24 mouse cellular contexts compared by ENCODE assay signal in genomic region chr13:119704280-119704679, GRCm38 (mm10).
"Had no signal": no experiment of that assay in that cellular context is flagged by ENCODE, and none has a peak within 500 bp of the region (broad histone marks: within the 10 kb centered on the region; RNA-seq: fewer than 3 reads in every experiment).

No protein-coding gene starts in this region.

- H3K4me3 ChIP-seq: gastrocnemius, adult 2 months; heart, embryonic 10.5 days; heart, embryonic 12.5 days; hindbrain, embryonic 10.5 days; hindbrain, embryonic 12.5 days; intestine, embryonic 15.5 days; kidney, embryonic 15.5 days; layer of hippocampus, adult 2 months; limb, embryonic 13.5 days; limb, embryonic 15.5 days; liver, embryonic 12.5 days had no signal

- DNase-seq: gastrocnemius, adult 2 months; gastrocnemius, postnatal 10 days; gastrocnemius, postnatal 25 days; heart, adult 18-20 months; heart, postnatal 10 days; heart, postnatal 4 days; kidney, adult 18-20 months; kidney, adult 9 months; kidney, postnatal 25 days; kidney, postnatal 4 days; layer of hippocampus, postnatal 36 days; left cerebral cortex, postnatal 4 days had no signal

- H3K27ac ChIP-seq: gastrocnemius, adult 2 months; heart, embryonic 10.5 days; hindbrain, embryonic 10.5 days; hindbrain, embryonic 12.5 days; hindbrain, embryonic 14.5 days; intestine, embryonic 15.5 days; kidney, embryonic 15.5 days; kidney, postnatal 0 days; layer of hippocampus, adult 2 months; limb, embryonic 13.5 days; limb, embryonic 15.5 days; liver, embryonic 12.5 days had no signal

- H3K9me3 ChIP-seq: heart, embryonic 10.5 days; heart, embryonic 12.5 days; hindbrain, embryonic 10.5 days; hindbrain, embryonic 12.5 days; intestine, embryonic 15.5 days; kidney, embryonic 15.5 days; limb, embryonic 13.5 days; limb, embryonic 15.5 days; liver, embryonic 12.5 days had no signal

- H3K4me1 ChIP-seq: heart, embryonic 10.5 days; hindbrain, embryonic 10.5 days; hindbrain, embryonic 12.5 days; intestine, embryonic 15.5 days; kidney, embryonic 15.5 days; limb, embryonic 13.5 days; limb, embryonic 15.5 days; liver, embryonic 12.5 days had no signal

- H3K4me2 ChIP-seq: heart, embryonic 12.5 days; hindbrain, embryonic 12.5 days; hindbrain, embryonic 14.5 days; intestine, embryonic 15.5 days; kidney, embryonic 15.5 days; limb, embryonic 13.5 days; limb, embryonic 15.5 days; liver, embryonic 12.5 days had no signal

- H3K27me3 ChIP-seq: heart, embryonic 12.5 days; hindbrain, embryonic 12.5 days; intestine, embryonic 15.5 days; kidney, embryonic 15.5 days; limb, embryonic 13.5 days; limb, embryonic 15.5 days; liver, embryonic 12.5 days had no signal
